In the genomic region with DNA sequence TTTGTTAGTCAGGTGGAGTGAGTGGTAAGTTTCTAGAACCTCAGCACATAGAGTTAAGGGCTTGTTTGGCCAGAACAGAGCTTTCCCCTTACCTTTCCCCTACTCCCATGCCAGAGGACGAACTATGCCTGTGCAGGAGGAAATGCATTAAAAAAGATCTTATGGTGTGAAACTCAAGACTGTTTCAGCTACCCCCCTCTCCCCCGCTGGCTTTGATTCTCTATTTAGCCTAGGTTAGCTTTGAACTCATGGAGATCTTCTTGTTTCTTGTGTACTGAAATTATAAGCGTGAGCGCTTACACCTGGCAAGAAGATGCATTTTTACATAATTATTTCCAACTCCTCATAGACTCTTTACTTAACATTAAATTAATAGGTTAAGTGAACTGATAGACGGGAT, we compare ENCODE assay signal across 9 mouse cellular contexts. TPM values are rescaled to one million over a fixed set of nuclear protein-coding genes. Genes with fewer than 3 reads are reported as not detected.
DNase-seq lines count a peak whose midpoint lies in the region; ATAC-seq and TF ChIP-seq lines count a peak whose summit lies in the region.
"Had no signal": no experiment of that assay in that cellular context is flagged by ENCODE, and none has a peak within 500 bp of the region (broad histone marks: within the 10 kb centered on the region; RNA-seq: fewer than 3 reads in every experiment).

No protein-coding gene starts in this region.

- H3K27ac ChIP-seq in heart, embryonic 14.5 days (replicated peaks in 1 of 2; ENCODE audit: control insufficient read depth in 1 of 2, insufficient read depth in 1 of 2, low read depth in 2 of 2, low read length in 2 of 2) = peak overlapping the region; percentile 93 to 97
- peak overlapping the region; percentile 98 for H3K27ac ChIP-seq in forebrain, postnatal 0 days (ENCODE audit: low read depth, low read length)
- H3K27ac ChIP-seq in midbrain, embryonic 10.5 days (replicated peaks) = peak overlapping the region; percentile 95

- no peaks in the 10 kb centered on the region for H3K9me3 ChIP-seq in heart, embryonic 14.5 days (ENCODE audit: control insufficient read depth, low read length)
- H3K9me3 ChIP-seq in G1E (replicated peaks) = no peaks in the 10 kb centered on the region
- H3K9me3 ChIP-seq in forebrain, postnatal 0 days (ENCODE audit: low read length) = no peaks in the 10 kb centered on the region
- H3K9me3 ChIP-seq in midbrain, embryonic 10.5 days (replicated peaks) = no peaks in the 10 kb centered on the region

- no peak for ATAC-seq in heart, embryonic 14.5 days (ENCODE audit: insufficient number of reproducible peaks, insufficient read depth, low FRiP score, low read depth)
- ATAC-seq in G1E (ENCODE audit: extremely low read depth, insufficient number of reproducible peaks, low FRiP score, poor library complexity, severe bottlenecking) = no peak
- no peak for ATAC-seq in forebrain, postnatal 0 days

- peaks cover 0 to 13% of the 10 kb centered on the region in 2 experiments; a peak in 2 of 4 replicates for H3K4me1 ChIP-seq in heart, embryonic 14.5 days (ENCODE audit: control insufficient read depth in 2 of 2, insufficient read depth in 2 of 2, low read length in 2 of 2)
- peaks cover 13% of the 10 kb centered on the region for H3K4me1 ChIP-seq in G1E (ENCODE audit: insufficient read depth, low read depth, low read length)
- H3K4me1 ChIP-seq in forebrain, postnatal 0 days (ENCODE audit: insufficient read depth) = peaks cover 5% of the 10 kb centered on the region; the same call in 1 of the 2 replicates
- H3K4me1 ChIP-seq in midbrain, embryonic 10.5 days = peaks cover 32% of the 10 kb centered on the region

- intact Hi-C loops in heart, postnatal 14 days (cut with DNase I) = loop anchor here (5.0 kb wide), 1 partner anchor 106 kb away; a partner anchor contains a TSS

- peaks cover 8% of the 10 kb centered on the region for H3K36me3 ChIP-seq in heart, embryonic 14.5 days (ENCODE audit: control insufficient read depth, insufficient read depth, low read length)
- peaks cover 28% of the 10 kb centered on the region for H3K36me3 ChIP-seq in G1E (replicated peaks)
- no peaks in the 10 kb centered on the region for H3K36me3 ChIP-seq in forebrain, postnatal 0 days (ENCODE audit: insufficient read depth)
- no peaks in the 10 kb centered on the region for H3K36me3 ChIP-seq in midbrain, embryonic 10.5 days

- DNase-seq in heart, postnatal 14 days = no peak
- no peak for DNase-seq in G1E (ENCODE audit: low spot score)
- no peak for DNase-seq in forebrain, postnatal 0 days
- no peak for DNase-seq in midbrain, embryonic 10.5 days (ENCODE audit: low spot score)
- no peak for DNase-seq in adrenal gland, adult 18-20 months (ENCODE audit: low spot score in 2 of 2)
- DNase-seq in spleen, postnatal 36 days (ENCODE audit: low spot score in 2 of 2) = no peak
- DNase-seq in frontal cortex, postnatal 36 days (ENCODE audit: low spot score in 2 of 2) = no peak

- TF ChIP-seq CTCF in G1E (IDR thresholded peaks at IDR 0.05; ENCODE audit: low read depth, low read length) = no peak
- TF ChIP-seq CTCF in forebrain, postnatal 0 days (IDR thresholded peaks at IDR 0.05; ENCODE audit: low read depth) = no peak

- H3K4me2 ChIP-seq in heart, embryonic 14.5 days (ENCODE audit: low read length) = peak overlapping the region; percentile 74
- peak overlapping the region; percentile 65 for H3K4me2 ChIP-seq in forebrain, postnatal 0 days (ENCODE audit: low read depth)

- H3K9ac ChIP-seq in heart, embryonic 14.5 days (ENCODE audit: low read length) = peak overlapping the region; percentile 95
- peak overlapping the region; percentile 82 for H3K9ac ChIP-seq in forebrain, postnatal 0 days

- H3K27me3 ChIP-seq in heart, embryonic 14.5 days (ENCODE audit: control insufficient read depth, insufficient read depth, low read length) = no peaks in the 10 kb centered on the region
- no peaks in the 10 kb centered on the region for H3K27me3 ChIP-seq in G1E (ENCODE audit: insufficient read depth, low read length)
- no peaks in the 10 kb centered on the region for H3K27me3 ChIP-seq in forebrain, postnatal 0 days (ENCODE audit: insufficient read depth, low read length)
- H3K27me3 ChIP-seq in midbrain, embryonic 10.5 days (ENCODE audit: low read depth, poor library complexity, severe bottlenecking) = no peaks in the 10 kb centered on the region
- H3K27me3 ChIP-seq: Patski had no signal

- WGBS in heart, embryonic 14.5 days = 9% methylated on average over 5 of the region's 5 CpGs
- 6% methylated on average over 5 of the region's 5 CpGs for WGBS in forebrain, postnatal 0 days
- 10% methylated on average over 5 of the region's 5 CpGs for WGBS in midbrain, embryonic 10.5 days

- H3K4me3 ChIP-seq in heart, embryonic 14.5 days (ENCODE audit: control insufficient read depth in 1 of 2, insufficient read depth in 1 of 2, low read depth in 1 of 2, low read length in 2 of 2) = peak overlapping the region; percentile 89 to 96
- H3K4me3 ChIP-seq in G1E (ENCODE audit: low read depth, low read length) = peak overlapping the region; percentile 87
- peak overlapping the region; percentile 97 for H3K4me3 ChIP-seq in forebrain, postnatal 0 days (ENCODE audit: low read depth, low read length)
- H3K4me3 ChIP-seq in midbrain, embryonic 10.5 days = peak overlapping the region; percentile 78

RNA-seq across cellular contexts. Expression of a gene that starts 0.8 kb away (rescaled TPM):
- 33.5 and 34.3 TPM in 2 replicates for polyA plus RNA-seq in heart, embryonic 14.5 days (2014; fragmentation: Nextera tagmentation; extraction: Ambion mirVana)
- 10 to 100 TPM; 22.0 to 26.9 TPM for total RNA-seq in heart, postnatal 14 days (2021)
- total RNA-seq in G1E (2014; fragmentation: Nextera tagmentation) (26.7 and 35.2 TPM in 2 replicates), G1E (2017) (16.4 and 18.1 TPM in 2 replicates)
- polyA plus RNA-seq in G1E (2012) = 16.3 and 16.7 TPM in 2 replicates
- total RNA-seq in forebrain, postnatal 0 days (2014; rRNA removed) = 23.5 and 25.1 TPM in 2 replicates
- 24.9 and 26.0 TPM in 2 replicates for polyA plus RNA-seq in forebrain, postnatal 0 days (2015; fragmentation: Nextera tagmentation; extraction: Ambion mirVana)
- 36.0 and 37.0 TPM in 2 replicates for polyA plus RNA-seq in midbrain, embryonic 10.5 days (2016; fragmentation: Nextera tagmentation; extraction: Ambion mirVana)
- 10 to 100 TPM; 73.9 to 74.7 TPM for total RNA-seq in adrenal gland, adult 18-20 months (2021)

RNA-seq across cellular contexts. Expression of a gene that starts 1.1 kb away (rescaled TPM):
- polyA plus RNA-seq in heart, embryonic 14.5 days (2014; fragmentation: Nextera tagmentation; extraction: Ambion mirVana) = 10.5 and 11.8 TPM in 2 replicates
- 10 to 100 TPM in 1 of 2 experiments, 1 to 10 TPM in 1; 9.8 to 11.2 TPM for total RNA-seq in heart, postnatal 14 days (2021)
- total RNA-seq in G1E (2014; fragmentation: Nextera tagmentation) = 50.6 and 54.6 TPM in 2 replicates
- 38.7 and 50.9 TPM in 2 replicates for total RNA-seq in G1E (2017)
- polyA plus RNA-seq in G1E (2012) = 4.2 and 7.0 TPM in 2 replicates
- total RNA-seq in forebrain, postnatal 0 days (2014; rRNA removed) = 17.8 and 18.0 TPM in 2 replicates
- polyA plus RNA-seq in forebrain, postnatal 0 days (2015; fragmentation: Nextera tagmentation; extraction: Ambion mirVana) = 6.8 and 9.0 TPM in 2 replicates
- 18.8 and 18.9 TPM in 2 replicates for polyA plus RNA-seq in midbrain, embryonic 10.5 days (2016; fragmentation: Nextera tagmentation; extraction: Ambion mirVana)
- total RNA-seq in adrenal gland, adult 18-20 months (2021) = 10 to 100 TPM; 18.0 to 22.1 TPM

RNA-seq across cellular contexts. Expression of a gene that starts 33.1 kb away (rescaled TPM):
- 19.5 and 20.1 TPM in 2 replicates for polyA plus RNA-seq in heart, embryonic 14.5 days (2014; fragmentation: Nextera tagmentation; extraction: Ambion mirVana)
- total RNA-seq in heart, postnatal 14 days (2021) = 10 to 100 TPM; 10.7 to 10.8 TPM
- 42.1 and 50.9 TPM in 2 replicates for total RNA-seq in G1E (2014; fragmentation: Nextera tagmentation)
- total RNA-seq in G1E (2017) = 36.5 and 43.9 TPM in 2 replicates
- polyA plus RNA-seq in G1E (2012) = 3.3 and 5.5 TPM in 2 replicates
- total RNA-seq in forebrain, postnatal 0 days (2014; rRNA removed) = 128 and 140 TPM in 2 replicates
- polyA plus RNA-seq in forebrain, postnatal 0 days (2015; fragmentation: Nextera tagmentation; extraction: Ambion mirVana) = 114 and 126 TPM in 2 replicates
- polyA plus RNA-seq in midbrain, embryonic 10.5 days (2016; fragmentation: Nextera tagmentation; extraction: Ambion mirVana) = 39.2 and 51.6 TPM in 2 replicates
- total RNA-seq in adrenal gland, adult 18-20 months (2021) = 10 to 100 TPM; 12.3 to 13.7 TPM
